9 mouse cellular contexts compared by ENCODE assay signal in genomic region chr8:83390006-83390701, GRCm38 (mm10). TPM values are rescaled to one million over a fixed set of nuclear protein-coding genes. Genes with fewer than 3 reads are reported as not detected.
DNase-seq lines count a peak whose midpoint lies in the region; ATAC-seq and TF ChIP-seq lines count a peak whose summit lies in the region.
"Had no signal": no experiment of that assay in that cellular context is flagged by ENCODE, and none has a peak within 500 bp of the region (broad histone marks: within the 10 kb centered on the region; RNA-seq: fewer than 3 reads in every experiment).

No protein-coding gene starts in this region.

- H3K4me3 ChIP-seq in heart, embryonic 10.5 days = peak overlapping the region; percentile 62
- H3K4me3 ChIP-seq in ES-Bruce4 (ENCODE audit: low read depth, low read length) = peak overlapping the region; percentile 55
- H3K4me3 ChIP-seq in forebrain, postnatal 0 days (ENCODE audit: low read depth, low read length) = peak overlapping the region; percentile 67

- H3K9ac ChIP-seq in ES-Bruce4 (ENCODE audit: low read depth, poor library complexity, severe bottlenecking) = 0 out of 2 replicates have a peak overlapping the region, but pooled peaks have one; percentile 2
- H3K9ac ChIP-seq in forebrain, postnatal 0 days = peak overlapping the region; percentile 69

- intact Hi-C loops in heart, postnatal 10 days (cut with DNase I) = no loop called here

- no peak for TF ChIP-seq EP300 in ES-Bruce4 (IDR thresholded peaks at IDR 0.05; ENCODE audit: insufficient read depth, low read depth, low read length)

- DNase-seq in heart, embryonic 10.5 days (ENCODE audit: low spot score) = no peak
- DNase-seq in heart, postnatal 10 days = no peak
- no peak for DNase-seq in forebrain, postnatal 0 days
- DNase-seq in adrenal gland, adult 2 months = no peak
- no peak for DNase-seq in lung, postnatal 14 days
- no peak for DNase-seq in frontal cortex, postnatal 10 days (ENCODE audit: low spot score in 2 of 2)

- WGBS in heart, embryonic 10.5 days = 8% methylated on average over 14 of the region's 14 CpGs
- WGBS in forebrain, postnatal 0 days = 3% methylated on average over 14 of the region's 14 CpGs

- H3K27me3 ChIP-seq in heart, embryonic 10.5 days (ENCODE audit: insufficient read depth, poor library complexity, severe bottlenecking) = peaks cover 47% of the 10 kb centered on the region
- peaks cover 5% of the 10 kb centered on the region for H3K27me3 ChIP-seq in ES-Bruce4 (ENCODE audit: control insufficient read depth, insufficient read depth, low read length, poor library complexity, severe bottlenecking)
- H3K27me3 ChIP-seq in forebrain, postnatal 0 days (ENCODE audit: insufficient read depth, low read length) = no peaks in the 10 kb centered on the region

- H3K9me3 ChIP-seq in heart, embryonic 10.5 days = no peaks in the 10 kb centered on the region
- no peaks in the 10 kb centered on the region; the same call in 1 of the 2 replicates for H3K9me3 ChIP-seq in ES-Bruce4 (replicated peaks; ENCODE audit: control insufficient read depth, insufficient read depth, low read length, poor library complexity, severe bottlenecking)
- H3K9me3 ChIP-seq in forebrain, postnatal 0 days (ENCODE audit: low read length) = no peaks in the 10 kb centered on the region

- TF ChIP-seq CTCF in ES-Bruce4 (IDR thresholded peaks at IDR 0.05; ENCODE audit: low read depth, low read length) = no peak
- TF ChIP-seq CTCF in forebrain, postnatal 0 days (IDR thresholded peaks at IDR 0.05; ENCODE audit: low read depth) = no peak

- no peak for TF ChIP-seq POLR2A in ES-Bruce4 (IDR thresholded peaks at IDR 0.05; ENCODE audit: insufficient read depth, low read length)

- H3K4me2 ChIP-seq in forebrain, postnatal 0 days (ENCODE audit: low read depth) = peak overlapping the region; percentile 85

- ATAC-seq in forebrain, postnatal 0 days = peak; percentile 54
- ATAC-seq in megakaryocyte-erythroid progenitor cell, adult 5-6 weeks (replicated peaks; ENCODE audit: low FRiP score, low TSS enrichment, poor library complexity, severe bottlenecking) = peak; percentile 29

- H3K27ac ChIP-seq in heart, embryonic 10.5 days = 0 out of 2 replicates have a peak overlapping the region, but pooled peaks have one; percentile 36
- H3K27ac ChIP-seq in ES-Bruce4 (ENCODE audit: insufficient read depth, low read length) = no peak overlapping the region
- H3K27ac ChIP-seq in forebrain, postnatal 0 days (ENCODE audit: low read depth, low read length) = no peak overlapping the region

- H3K4me1 ChIP-seq in heart, embryonic 10.5 days = peaks cover 8% of the 10 kb centered on the region
- H3K4me1 ChIP-seq in ES-Bruce4 (ENCODE audit: control insufficient read depth, insufficient read depth, low read length) = no peaks in the 10 kb centered on the region
- H3K4me1 ChIP-seq in forebrain, postnatal 0 days (ENCODE audit: insufficient read depth) = peaks cover 6% of the 10 kb centered on the region; the same call in 1 of the 2 replicates

- no peaks in the 10 kb centered on the region for H3K36me3 ChIP-seq in heart, embryonic 10.5 days
- no peaks in the 10 kb centered on the region for H3K36me3 ChIP-seq in ES-Bruce4 (ENCODE audit: control insufficient read depth, insufficient read depth, low read length, poor library complexity, severe bottlenecking)
- H3K36me3 ChIP-seq in forebrain, postnatal 0 days (ENCODE audit: insufficient read depth) = no peaks in the 10 kb centered on the region

RNA-seq across cellular contexts. Expression of gene Clgn, which starts 0.5 kb away (rescaled TPM):
- 0.14 and 0.41 TPM in 2 replicates for polyA plus RNA-seq in heart, embryonic 10.5 days (2016; fragmentation: Nextera tagmentation; extraction: Ambion mirVana)
- not detected for total RNA-seq in heart, postnatal 10 days (2021)
- polyA plus RNA-seq in ES-Bruce4 (2011; ENCODE audit: insufficient read depth, insufficient read length, low read depth, missing spikeins) = 4.8 and 5.6 TPM in 2 replicates
- total RNA-seq in forebrain, postnatal 0 days (2014; rRNA removed) = 3.4 and 3.5 TPM in 2 replicates
- 4.6 and 5.7 TPM in 2 replicates for polyA plus RNA-seq in forebrain, postnatal 0 days (2015; fragmentation: Nextera tagmentation; extraction: Ambion mirVana)
- total RNA-seq in megakaryocyte-erythroid progenitor cell, adult 5-6 weeks (2014; fragmentation: Nextera tagmentation) = 1.1 and 1.2 TPM in 2 replicates
- 0.19 and 0.95 TPM in 2 replicates for total RNA-seq in megakaryocyte-erythroid progenitor cell, adult 5-6 weeks (2017)
- total RNA-seq in adrenal gland, adult 2 months (2021) = under 1 TPM in 1 of 2 experiments, not detected in 1; 0.17 TPM
- not detected in 2 replicates for polyA plus RNA-seq in adrenal gland, adult 2 months (2012; rRNA removed)
- total RNA-seq: liver, adult 2 months had no signal
- polyA plus RNA-seq: liver, adult 2 months had no signal

RNA-seq across cellular contexts. Expression of gene Mgat4d, which starts 41.9 kb away (rescaled TPM):
- polyA plus RNA-seq in heart, embryonic 10.5 days (2016; fragmentation: Nextera tagmentation; extraction: Ambion mirVana) = not detected in 2 replicates
- not detected for total RNA-seq in heart, postnatal 10 days (2021)
- polyA plus RNA-seq in ES-Bruce4 (2011; ENCODE audit: insufficient read depth, insufficient read length, low read depth, missing spikeins) = not detected in 2 replicates
- total RNA-seq in forebrain, postnatal 0 days (2014; rRNA removed) = not detected in 2 replicates
- not detected in 2 replicates for polyA plus RNA-seq in forebrain, postnatal 0 days (2015; fragmentation: Nextera tagmentation; extraction: Ambion mirVana)
- not detected in 2 replicates for total RNA-seq in megakaryocyte-erythroid progenitor cell, adult 5-6 weeks (2014; fragmentation: Nextera tagmentation)
- total RNA-seq in megakaryocyte-erythroid progenitor cell, adult 5-6 weeks (2017) = not detected in 2 replicates
- total RNA-seq in adrenal gland, adult 2 months (2021) = not detected
- polyA plus RNA-seq in adrenal gland, adult 2 months (2012; rRNA removed) = not detected in 2 replicates
- total RNA-seq: liver, adult 2 months had no signal
- polyA plus RNA-seq: liver, adult 2 months had no signal

RNA-seq across cellular contexts. Expression of gene Elmod2, which starts 57.9 kb away (rescaled TPM):
- polyA plus RNA-seq in heart, embryonic 10.5 days (2016; fragmentation: Nextera tagmentation; extraction: Ambion mirVana) = 14.5 and 15.4 TPM in 2 replicates
- 1 to 10 TPM; 9.5 to 9.7 TPM for total RNA-seq in heart, postnatal 10 days (2021)
- 21.7 and 23.3 TPM in 2 replicates for polyA plus RNA-seq in ES-Bruce4 (2011; ENCODE audit: insufficient read depth, insufficient read length, low read depth, missing spikeins)
- 20.0 and 25.6 TPM in 2 replicates for total RNA-seq in forebrain, postnatal 0 days (2014; rRNA removed)
- polyA plus RNA-seq in forebrain, postnatal 0 days (2015; fragmentation: Nextera tagmentation; extraction: Ambion mirVana) = 6.7 and 10.0 TPM in 2 replicates
- 10.0 and 14.5 TPM in 2 replicates for total RNA-seq in megakaryocyte-erythroid progenitor cell, adult 5-6 weeks (2014; fragmentation: Nextera tagmentation)
- 16.7 and 29.9 TPM in 2 replicates for total RNA-seq in megakaryocyte-erythroid progenitor cell, adult 5-6 weeks (2017)
- total RNA-seq in adrenal gland, adult 2 months (2021) = 10 to 100 TPM; 24.6 to 27.8 TPM
- polyA plus RNA-seq in adrenal gland, adult 2 months (2012; rRNA removed) = 0.93 and 0.98 TPM in 2 replicates
